Mouse (Mus musculus) lung, adult 2 months (tissue): ENCODE results near the gene Spaca4. TPM values are rescaled to one million over a fixed set of nuclear protein-coding genes. Genes with fewer than 3 reads are reported as not detected.

ENCODE experiments used
- DNase-seq: peaks from one replicate; pipeline ENCODE4 v3.0.0; 2022
- H3K4me1 ChIP-seq: fragments of 200-500 bp; 2 replicates; pipeline ENCODE4 v1.6.1; 2011; ENCODE audit warnings: low read length; ENCODE audit not compliant: control insufficient read depth, insufficient read depth
- H3K4me3 ChIP-seq: fragments of 200-500 bp; replicated peaks from 2 replicates; pipeline ENCODE3; 2011; ENCODE audit warnings: low read depth, mild to moderate bottlenecking, control low read depth, low read length; ENCODE audit errors: extremely low read depth
- CTCF ChIP-seq: fragments of 200-500 bp; IDR thresholded peaks from 2 replicates; pipeline ENCODE4 v1.5.1; 2011; ENCODE audit warnings: mild to moderate bottlenecking, low read length, control low read depth; ENCODE audit not compliant: insufficient read depth
- POLR2A ChIP-seq: fragments of 200-500 bp; IDR thresholded peaks from 2 replicates; pipeline ENCODE4 v1.6.1; 2011; ENCODE audit warnings: low read depth, mild to moderate bottlenecking, control low read depth, low read length, borderline replicate concordance; ENCODE audit errors: extremely low read depth
- WGBS: fragments of 180-500 bp; shearing (Covaris S2); methylation state at CpG from one replicate; pipeline ENCODE4 v1.1.7; 2018; 5-methylcytosine and 5-hydroxymethylcytosine counted together
- polyA plus RNA-seq: library from polyadenylated mRNA; depleted of rRNA; stranded (reverse); fragments of >200 nt; gene quantifications from 2 replicates; pipeline ENCODE4 v1.2.3, GENCODE M21; 2012; rRNA removed

The Spaca4 gene
- polyA plus RNA-seq, 1 experiment = not detected

GRCm38 (mm10) chr7:45681046-45681736 lies 44.4 kb downstream of the Spaca4 start:
- no peak for DNase-seq
- H3K4me1 ChIP-seq = peaks cover 26% of the 10 kb centered on the region
- TF ChIP-seq CTCF (no peak), POLR2A (no peak)
- 41% methylated on average over 8 of the region's 8 CpGs for WGBS
- no peak overlapping the region for H3K4me3 ChIP-seq

GRCm38 (mm10) chr7:45679966-45680621 lies 45.5 kb downstream of the Spaca4 start:
- no peak for TF ChIP-seq POLR2A
- no peak for TF ChIP-seq CTCF
- WGBS = 54% methylated on average over 14 of the region's 14 CpGs
- DNase-seq = no peak
- Histone ChIP-seq H3K4me1 (peaks cover 24% of the 10 kb centered on the region), H3K4me3 (no peak overlapping the region)

DNA sequence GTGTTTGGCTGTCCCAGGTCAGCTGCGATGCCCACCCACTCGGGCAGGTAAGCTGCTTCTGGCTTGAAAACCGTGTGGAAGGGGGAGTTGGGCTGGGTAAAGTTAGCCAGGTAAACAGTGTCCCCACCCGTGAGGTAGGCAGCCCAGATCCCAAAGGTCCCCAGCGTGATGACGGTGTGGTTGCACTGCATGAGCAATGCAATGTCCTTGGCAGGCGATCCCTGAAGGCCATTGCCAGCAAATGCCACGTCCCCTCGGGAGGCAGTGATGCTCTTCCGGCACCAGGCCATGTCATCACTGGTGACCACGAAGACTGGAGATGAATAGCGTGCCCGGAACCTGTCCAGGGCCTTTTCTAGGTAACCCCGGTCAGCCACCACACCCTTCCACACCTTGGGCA lies 47.1 kb downstream of the Spaca4 start:
- H3K4me1 ChIP-seq = peaks cover 24% of the 10 kb centered on the region
- DNase-seq = no peak
- 94% methylated on average over 14 of the region's 14 CpGs for WGBS
- no peak overlapping the region for H3K4me3 ChIP-seq
- TF ChIP-seq CTCF = no peak

DNA sequence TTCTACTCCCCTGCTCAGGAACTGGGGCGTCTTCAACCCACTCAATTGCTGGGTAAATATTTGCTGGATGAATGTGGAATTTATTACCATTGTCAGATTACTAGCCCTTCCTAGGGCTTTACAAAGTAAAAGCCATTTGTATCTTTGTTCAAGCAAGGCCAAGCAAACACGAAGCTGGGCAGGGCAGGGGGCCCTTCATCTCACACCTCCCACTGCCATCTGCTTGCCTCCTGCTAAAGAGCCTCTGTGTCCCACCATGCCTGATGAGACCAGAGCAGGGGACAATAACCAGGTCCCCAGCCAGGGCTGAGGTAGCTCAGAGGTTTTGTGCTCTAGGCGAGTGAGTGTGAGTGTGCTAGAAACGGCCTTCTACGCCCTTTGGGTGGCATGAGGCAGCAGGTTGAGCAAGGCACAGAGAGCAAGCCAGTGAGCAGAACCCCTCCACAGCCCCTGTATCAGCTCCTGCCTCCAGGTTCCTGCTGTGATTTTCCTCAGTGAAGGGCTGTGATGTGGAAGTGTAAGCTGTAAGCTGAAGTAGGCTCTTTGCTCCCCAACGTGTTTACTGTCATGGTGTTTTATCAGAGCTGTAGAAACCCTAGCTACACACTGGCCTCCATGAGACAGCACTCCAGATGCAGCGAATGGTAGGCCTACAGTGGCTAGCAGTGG lies 47.9 kb downstream of the Spaca4 start:
- 66% methylated on average over 7 of the region's 7 CpGs for WGBS
- TF ChIP-seq CTCF = no peak
- no peak for TF ChIP-seq POLR2A
- no peak for DNase-seq

More for the DNA sequence above, 47.9 kb downstream of the Spaca4 start:
- Histone ChIP-seq H3K4me1 (peaks cover 24% of the 10 kb centered on the region), H3K4me3 (no peak overlapping the region)

Other genes with a start within 250 kb of the Spaca4 start
- gene Tulp2, start 243.9 kb downstream of the Spaca4 start, polyA plus RNA-seq = 0.11 and 0.17 TPM in 2 replicates
- not detected in 2 replicates for gene Gm45808, start 239.0 kb downstream of the Spaca4 start, polyA plus RNA-seq
- gene Dhdh, start 237.0 kb downstream of the Spaca4 start, polyA plus RNA-seq = 4.4 and 5.4 TPM in 2 replicates
- 420 and 430 TPM in 2 replicates for gene Nucb1, start 215.4 kb downstream of the Spaca4 start, polyA plus RNA-seq
- gene Ppp1r15a, start 199.5 kb downstream of the Spaca4 start, polyA plus RNA-seq = 58.6 and 73.7 TPM in 2 replicates
- 11.8 and 13.1 TPM in 2 replicates for gene Plekha4, start 199.5 kb downstream of the Spaca4 start, polyA plus RNA-seq
- gene Hsd17b14, start 170.9 kb downstream of the Spaca4 start, polyA plus RNA-seq = 2.1 and 3.0 TPM in 2 replicates
- 44.2 TPM in 2 replicates for gene Bcat2, start 155.7 kb downstream of the Spaca4 start, polyA plus RNA-seq
- not detected in 2 replicates for gene Fgf21, start 110.3 kb downstream of the Spaca4 start, polyA plus RNA-seq
- 0.78 TPM in 1 of 2 replicates, not detected in the other for gene Fut1, start 108.5 kb downstream of the Spaca4 start, polyA plus RNA-seq
- 1.7 and 2.0 TPM in 2 replicates for gene Izumo1, start 104.0 kb downstream of the Spaca4 start, polyA plus RNA-seq
- gene Rasip1, start 98.3 kb downstream of the Spaca4 start, polyA plus RNA-seq = 139 and 181 TPM in 2 replicates
- gene Mamstr, start 85.8 kb downstream of the Spaca4 start, polyA plus RNA-seq = 8.6 and 13.2 TPM in 2 replicates
- gene Fut2, start 59.4 kb downstream of the Spaca4 start, polyA plus RNA-seq = 1.0 and 4.1 TPM in 2 replicates
- 5.5 and 7.7 TPM in 2 replicates for gene Ntn5, start 41.8 kb downstream of the Spaca4 start, polyA plus RNA-seq
- gene Sec1, start 31.4 kb downstream of the Spaca4 start, polyA plus RNA-seq = 3.7 and 4.5 TPM in 2 replicates
- gene Car11, start 26.0 kb downstream of the Spaca4 start, polyA plus RNA-seq = 5.1 and 6.2 TPM in 2 replicates
- 43.1 and 133 TPM in 2 replicates for gene Dbp, start 20.7 kb downstream of the Spaca4 start, polyA plus RNA-seq
- 1,119 and 1,194 TPM in 2 replicates for gene Rpl18, start 10.4 kb downstream of the Spaca4 start, polyA plus RNA-seq
- gene Sphk2, start 7.8 kb downstream of the Spaca4 start, polyA plus RNA-seq = 59.7 and 62.4 TPM in 2 replicates
- 12.2 and 15.0 TPM in 2 replicates for gene Fam83e, start 4.6 kb downstream of the Spaca4 start, polyA plus RNA-seq
- gene Lmtk3, start 57.9 kb upstream of the Spaca4 start, polyA plus RNA-seq = 0.70 and 1.5 TPM in 2 replicates
- gene Sult2b1, start 58.9 kb upstream of the Spaca4 start, polyA plus RNA-seq = 5.5 and 19.3 TPM in 2 replicates
- 42.6 and 57.7 TPM in 2 replicates for gene Cyth2, start 88.8 kb upstream of the Spaca4 start, polyA plus RNA-seq
- 0.43 and 0.49 TPM in 2 replicates for gene Kcnj14, start 99.0 kb upstream of the Spaca4 start, polyA plus RNA-seq
- gene Grwd1, start 105.1 kb upstream of the Spaca4 start, polyA plus RNA-seq = 7.9 and 11.8 TPM in 2 replicates
- 178 and 208 TPM in 2 replicates for gene Kdelr1, start 147.0 kb upstream of the Spaca4 start, polyA plus RNA-seq
- gene Grin2d, start 152.6 kb upstream of the Spaca4 start, polyA plus RNA-seq = 2.5 and 3.5 TPM in 2 replicates
- gene Syngr4, start 170.9 kb upstream of the Spaca4 start, polyA plus RNA-seq = not detected in 2 replicates
- gene Tmem143, start 171.1 kb upstream of the Spaca4 start, polyA plus RNA-seq = 35.5 and 41.9 TPM in 2 replicates
- gene Emp3, start 195.6 kb upstream of the Spaca4 start, polyA plus RNA-seq = 210 and 228 TPM in 2 replicates
- gene Ccdc114, start 198.3 kb upstream of the Spaca4 start, polyA plus RNA-seq = 10.3 and 12.3 TPM in 2 replicates